In genomic region chr19:4999445-5000140, GRCm38 (mm10) we compare ENCODE assay signal across 12 mouse cellular contexts. TPM values are rescaled to one million over a fixed set of nuclear protein-coding genes. Genes with fewer than 3 reads are reported as not detected.
DNase-seq lines count a peak whose midpoint lies in the region; ATAC-seq and TF ChIP-seq lines count a peak whose summit lies in the region.
"Had no signal": no experiment of that assay in that cellular context is flagged by ENCODE, and none has a peak within 500 bp of the region (broad histone marks: within the 10 kb centered on the region; RNA-seq: fewer than 3 reads in every experiment).

No protein-coding gene starts in this region.

- H3K27ac ChIP-seq in lung, postnatal 0 days (ENCODE audit: low read length), result no peak overlapping the region
- no peak overlapping the region for H3K27ac ChIP-seq in forebrain, embryonic 15.5 days (replicated peaks)
- H3K27ac ChIP-seq: heart, embryonic 15.5 days; kidney, postnatal 0 days had no signal

- TF ChIP-seq CTCF in lung, postnatal 0 days (IDR thresholded peaks at IDR 0.05), result no peak

- no peaks in the 10 kb centered on the region for H3K27me3 ChIP-seq in lung, postnatal 0 days (replicated peaks; ENCODE audit: insufficient read depth, low read length)
- H3K27me3 ChIP-seq in forebrain, embryonic 15.5 days, result no peaks in the 10 kb centered on the region; the same call in none of the 2 replicates
- H3K27me3 ChIP-seq: heart, embryonic 15.5 days had no signal

- no peaks in the 10 kb centered on the region for H3K36me3 ChIP-seq in lung, postnatal 0 days (ENCODE audit: insufficient read depth, low read length)
- no peaks in the 10 kb centered on the region for H3K36me3 ChIP-seq in forebrain, embryonic 15.5 days
- H3K36me3 ChIP-seq: heart, embryonic 15.5 days had no signal

- H3K9me3 ChIP-seq in lung, postnatal 0 days (ENCODE audit: low read length), result no peaks in the 10 kb centered on the region
- H3K9me3 ChIP-seq in forebrain, embryonic 15.5 days, result no peaks in the 10 kb centered on the region
- H3K9me3 ChIP-seq: heart, embryonic 15.5 days had no signal

- no peak overlapping the region for H3K4me3 ChIP-seq in lung, postnatal 0 days (ENCODE audit: low read depth, low read length)
- no peak overlapping the region for H3K4me3 ChIP-seq in forebrain, embryonic 15.5 days
- H3K4me3 ChIP-seq: heart, embryonic 15.5 days had no signal

- H3K9ac ChIP-seq in lung, postnatal 0 days (replicated peaks; ENCODE audit: low read depth), result no peak overlapping the region
- no peak overlapping the region for H3K9ac ChIP-seq in forebrain, embryonic 15.5 days (replicated peaks)
- H3K9ac ChIP-seq: heart, embryonic 15.5 days had no signal

- H3K4me2 ChIP-seq in lung, postnatal 0 days (replicated peaks; ENCODE audit: low read depth, low read length), result no peak overlapping the region
- H3K4me2 ChIP-seq in forebrain, embryonic 15.5 days (replicated peaks), result no peak overlapping the region
- H3K4me2 ChIP-seq: heart, embryonic 15.5 days had no signal

- TF ChIP-seq EP300 in lung, postnatal 0 days (IDR thresholded peaks at IDR 0.05), result no peak

- no peaks in the 10 kb centered on the region for H3K4me1 ChIP-seq in lung, postnatal 0 days (ENCODE audit: insufficient read depth, low read depth, low read length)
- H3K4me1 ChIP-seq in forebrain, embryonic 15.5 days, result peaks cover 14% of the 10 kb centered on the region

- ATAC-seq in frontal cortex, adult (ENCODE audit: low TSS enrichment), result peak; percentile 48; the same call in 1 of the 2 replicates
- no peak for ATAC-seq in lung, postnatal 0 days
- ATAC-seq in granulocyte monocyte progenitor cell, adult 5-6 weeks (replicated peaks; ENCODE audit: poor library complexity, severe bottlenecking), result peak; percentile 59
- ATAC-seq in forebrain, embryonic 15.5 days (replicated peaks), result no peak

- 57% methylated on average over 6 of the region's 6 CpGs for WGBS in lung, postnatal 0 days
- 65% methylated on average over 6 of the region's 6 CpGs for WGBS in forebrain, embryonic 15.5 days

- no peak for DNase-seq in frontal cortex, postnatal 25 days (ENCODE audit: low spot score in 2 of 2)
- DNase-seq in lung, postnatal 0 days (ENCODE audit: low spot score), result peak; percentile 32
- DNase-seq in lung, postnatal 14 days, result no peak
- peak; percentile 64 to 84 for DNase-seq in right cerebral cortex, postnatal 36 days (ENCODE audit: low spot score in 2 of 2)
- no peak for DNase-seq in kidney, adult 11 months
- DNase-seq: liver; thymus, adult 2 months had no signal

RNA-seq across cellular contexts. Expression of gene Npas4, which starts 9.5 kb away (rescaled TPM):
- 0.04 TPM in 1 of 2 replicates, not detected in the other for polyA plus RNA-seq in lung, postnatal 0 days (2015; fragmentation: Nextera tagmentation; extraction: Ambion mirVana)
- not detected in 2 replicates for total RNA-seq in granulocyte monocyte progenitor cell, adult 5-6 weeks (2014; fragmentation: Nextera tagmentation)
- total RNA-seq in granulocyte monocyte progenitor cell, adult 5-6 weeks (2017), result not detected in 2 replicates
- 0.14 and 0.23 TPM in 2 replicates for polyA plus RNA-seq in forebrain, embryonic 15.5 days (2015; fragmentation: Nextera tagmentation; extraction: Ambion mirVana)
- polyA plus RNA-seq: kidney, postnatal 0 days had no signal

RNA-seq across cellular contexts. Expression of gene Slc29a2, which starts 24.1 kb away (rescaled TPM):
- 0.88 TPM in 2 replicates for polyA plus RNA-seq in lung, postnatal 0 days (2015; fragmentation: Nextera tagmentation; extraction: Ambion mirVana)
- 3.1 and 12.2 TPM in 2 replicates for total RNA-seq in granulocyte monocyte progenitor cell, adult 5-6 weeks (2014; fragmentation: Nextera tagmentation)
- 2.5 and 4.2 TPM in 2 replicates for total RNA-seq in granulocyte monocyte progenitor cell, adult 5-6 weeks (2017)
- polyA plus RNA-seq in forebrain, embryonic 15.5 days (2015; fragmentation: Nextera tagmentation; extraction: Ambion mirVana), result 10.1 and 10.4 TPM in 2 replicates

RNA-seq across cellular contexts. Expression of gene Mrpl11, which starts 37.6 kb away (rescaled TPM):
- polyA plus RNA-seq in lung, postnatal 0 days (2015; fragmentation: Nextera tagmentation; extraction: Ambion mirVana), result 52.1 and 55.1 TPM in 2 replicates
- total RNA-seq in granulocyte monocyte progenitor cell, adult 5-6 weeks (2014; fragmentation: Nextera tagmentation), result 51.9 and 53.3 TPM in 2 replicates
- 58.8 and 81.4 TPM in 2 replicates for total RNA-seq in granulocyte monocyte progenitor cell, adult 5-6 weeks (2017)
- polyA plus RNA-seq in forebrain, embryonic 15.5 days (2015; fragmentation: Nextera tagmentation; extraction: Ambion mirVana), result 118 and 119 TPM in 2 replicates

RNA-seq across cellular contexts. Expression of gene B4gat1, which starts 39.0 kb away (rescaled TPM):
- polyA plus RNA-seq in lung, postnatal 0 days (2015; fragmentation: Nextera tagmentation; extraction: Ambion mirVana), result 33.8 and 36.3 TPM in 2 replicates
- total RNA-seq in granulocyte monocyte progenitor cell, adult 5-6 weeks (2014; fragmentation: Nextera tagmentation), result 4.8 and 6.1 TPM in 2 replicates
- 2.6 and 11.6 TPM in 2 replicates for total RNA-seq in granulocyte monocyte progenitor cell, adult 5-6 weeks (2017)
- 51.3 and 54.4 TPM in 2 replicates for polyA plus RNA-seq in forebrain, embryonic 15.5 days (2015; fragmentation: Nextera tagmentation; extraction: Ambion mirVana)

RNA-seq across cellular contexts. Expression of gene AC124502.3, which starts 39.1 kb away (rescaled TPM):
- polyA plus RNA-seq in lung, postnatal 0 days (2015; fragmentation: Nextera tagmentation; extraction: Ambion mirVana), result 1.1 and 1.6 TPM in 2 replicates
- total RNA-seq in granulocyte monocyte progenitor cell, adult 5-6 weeks (2014; fragmentation: Nextera tagmentation), result 1.3 and 1.4 TPM in 2 replicates
- total RNA-seq in granulocyte monocyte progenitor cell, adult 5-6 weeks (2017), result 5.4 TPM in 1 of 2 replicates, not detected in the other
- 3.3 and 4.0 TPM in 2 replicates for polyA plus RNA-seq in forebrain, embryonic 15.5 days (2015; fragmentation: Nextera tagmentation; extraction: Ambion mirVana)

Comparison
In these comparisons a context has a peak if more than half of its experiments do, and no peak if none do; other contexts are left out.
1. DNase-seq: peak in lung, postnatal 0 days (single experiment) and right cerebral cortex, postnatal 36 days (2 of 2); none in frontal cortex, postnatal 25 days (0 of 2), lung, postnatal 14 days (single experiment) and kidney, adult 11 months (single experiment).
2. ATAC-seq: peak in frontal cortex, adult (single experiment) and granulocyte monocyte progenitor cell, adult 5-6 weeks (single experiment); none in lung, postnatal 0 days (single experiment) and forebrain, embryonic 15.5 days (single experiment).